Mouse (Mus musculus) lung, embryonic 16.5 days (tissue): ENCODE measurements around the gene Eml3. TPM values are rescaled to one million over a fixed set of nuclear protein-coding genes. Genes with fewer than 3 reads are reported as not detected.

Source experiments
- ATAC-seq: fragments of 200-750 bp; cut with Nextera tagmentation; 2 replicates; pipeline ENCODE4 v1.8.0; 2017; ENCODE audit warnings: low read depth, mild to moderate bottlenecking, moderate library complexity
- H3K27ac ChIP-seq: fragments of 300-500 bp; sonication (generic); 2 replicates; pipeline ENCODE4 v1.5.1; 2014; ENCODE audit warnings: mild to moderate bottlenecking, control low read depth, low read length
- H3K27me3 ChIP-seq: fragments of 300-500 bp; sonication (generic); 2 replicates; pipeline ENCODE4 v1.6.1; 2014; ENCODE audit warnings: low read depth, low read length, mixed read lengths; ENCODE audit not compliant: control insufficient read depth, insufficient read depth
- H3K36me3 ChIP-seq: fragments of 300-500 bp; sonication (generic); 2 replicates; pipeline ENCODE4 v1.6.1; 2014; ENCODE audit warnings: low read length; ENCODE audit not compliant: control insufficient read depth, insufficient read depth
- H3K4me1 ChIP-seq: fragments of 300-500 bp; sonication (generic); replicated peaks from 2 replicates; pipeline ENCODE4 v1.6.1; 2014; ENCODE audit warnings: low read length, mixed read lengths; ENCODE audit not compliant: control insufficient read depth, insufficient read depth
- H3K4me2 ChIP-seq: fragments of 300-500 bp; sonication (generic); 2 replicates; pipeline ENCODE4 v1.6.1; 2014; ENCODE audit warnings: low read depth, low read length, control low read depth
- H3K4me3 ChIP-seq: fragments of 300-500 bp; sonication (generic); 2 replicates; pipeline ENCODE4 v1.5.1; 2014; ENCODE audit warnings: mild to moderate bottlenecking, low read length, control low read depth
- H3K9ac ChIP-seq: fragments of 300-500 bp; sonication (generic); 2 replicates; pipeline ENCODE4 v1.6.1; 2014; ENCODE audit warnings: low read length, control low read depth
- H3K9me3 ChIP-seq: fragments of 300-500 bp; sonication (generic); 2 replicates; pipeline ENCODE4 v1.6.1; 2016; ENCODE audit warnings: low read length; ENCODE audit not compliant: control insufficient read depth
- WGBS: fragments of 180-500 bp; shearing (Covaris S2); extraction: QIAGEN DNeasy Blood & Tissue Kit; methylation state at CpG from one replicate; pipeline ENCODE4 v1.1.7; 2014; 5-methylcytosine and 5-hydroxymethylcytosine counted together
- polyA plus RNA-seq: library from polyadenylated mRNA; unstranded; fragments of >200 nt; fragmentation: Nextera tagmentation; extraction: Ambion mirVana; gene quantifications from 2 replicates; pipeline ENCODE4 v1.2.1, GENCODE M21; 2015

The Eml3 gene
- polyA plus RNA-seq, 1 experiment from 2014 or later, result 31.0 TPM

DNA sequence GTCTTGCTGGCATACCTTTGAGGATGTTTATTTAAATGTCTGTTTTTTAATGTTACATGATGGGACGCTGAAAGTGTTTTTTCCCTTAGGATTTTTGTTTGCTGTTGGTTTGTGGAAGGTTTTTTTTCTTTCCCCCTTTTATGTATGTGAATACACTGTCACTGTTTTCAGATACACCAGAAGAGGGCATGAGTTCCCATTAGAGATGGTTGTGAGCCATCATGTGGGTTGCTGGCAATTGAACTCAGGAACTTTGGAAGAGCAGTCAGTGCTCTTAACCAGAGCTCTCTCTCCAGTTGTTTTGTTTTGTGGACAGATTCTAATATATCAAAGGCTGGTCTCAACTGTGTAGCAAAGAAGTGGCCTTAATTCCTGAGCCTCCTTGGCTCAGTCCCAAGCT is 45.3 kb downstream of the Eml3 start:
- peaks cover 75% of the 10 kb centered on the region for H3K36me3 ChIP-seq

DNA sequence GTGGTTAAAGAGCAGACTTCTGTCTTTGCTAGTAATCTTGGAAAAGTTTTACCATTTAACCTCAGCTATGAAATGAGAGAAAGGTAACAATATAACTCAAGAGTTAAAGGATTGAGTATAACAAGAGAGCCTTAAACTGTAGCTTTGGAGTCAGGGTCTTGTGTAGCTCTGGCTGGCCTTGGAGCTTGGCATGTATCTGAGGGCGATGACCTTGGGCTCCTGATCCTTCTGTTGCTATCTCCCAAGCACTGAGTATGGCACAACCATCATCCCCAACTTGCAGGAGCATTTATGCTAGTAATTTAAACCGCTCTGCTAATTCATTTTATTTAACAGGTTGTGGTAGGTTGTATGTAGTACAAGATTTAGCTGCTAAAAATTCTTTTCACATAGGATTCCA is 46.1 kb downstream of the Eml3 start:
- H3K9me3 ChIP-seq, result no peaks in the 10 kb centered on the region
- no peaks in the 10 kb centered on the region; the same call in 1 of the 2 replicates for H3K4me1 ChIP-seq
- peaks cover 69% of the 10 kb centered on the region for H3K36me3 ChIP-seq
- no peak for ATAC-seq
- no peaks in the 10 kb centered on the region for H3K27me3 ChIP-seq
- H3K4me3 ChIP-seq, result no peak overlapping the region
- no peak overlapping the region for H3K4me2 ChIP-seq
- 94% methylated on average over 2 of the region's 2 CpGs for WGBS
- H3K9ac ChIP-seq, result no peak overlapping the region
- no peak overlapping the region for H3K27ac ChIP-seq

More for the DNA sequence above, 45.3 kb downstream of the Eml3 start:
- 68% methylated on average over 1 of the region's 1 CpGs for WGBS
- H3K27me3 ChIP-seq, result no peaks in the 10 kb centered on the region
- no peak overlapping the region for H3K9ac ChIP-seq
- H3K9me3 ChIP-seq, result no peaks in the 10 kb centered on the region
- no peak overlapping the region for H3K4me2 ChIP-seq
- H3K4me1 ChIP-seq, result no peaks in the 10 kb centered on the region
- H3K27ac ChIP-seq, result no peak overlapping the region
- no peak for ATAC-seq
- H3K4me3 ChIP-seq, result no peak overlapping the region

DNA sequence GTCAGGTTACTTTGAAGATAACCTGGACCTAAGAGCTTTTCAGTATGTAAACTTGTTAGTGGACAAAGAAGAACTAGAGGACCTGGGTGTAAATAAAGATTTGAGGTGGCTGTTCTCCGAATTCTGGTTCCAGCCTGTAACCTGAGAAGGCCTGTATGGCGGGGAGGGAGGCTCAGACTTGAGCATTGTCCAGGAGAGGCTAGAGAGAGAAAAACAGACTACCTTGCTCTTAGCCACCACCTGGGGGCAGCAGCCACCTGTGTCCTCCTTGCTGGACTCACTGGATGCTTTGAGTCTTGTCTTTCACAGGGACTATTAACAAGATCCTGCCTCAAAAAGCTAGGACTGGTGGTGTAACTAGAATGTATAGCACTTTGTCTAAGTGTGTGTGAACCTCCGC is 47.2 kb downstream of the Eml3 start:
- H3K4me3 ChIP-seq, result no peak overlapping the region
- no peaks in the 10 kb centered on the region for H3K9me3 ChIP-seq
- peaks cover 3% of the 10 kb centered on the region; the same call in 1 of the 2 replicates for H3K4me1 ChIP-seq
- no peaks in the 10 kb centered on the region for H3K27me3 ChIP-seq
- no peak overlapping the region for H3K27ac ChIP-seq
- peaks cover 60% of the 10 kb centered on the region for H3K36me3 ChIP-seq
- 37% methylated on average over 3 of the region's 3 CpGs for WGBS
- H3K9ac ChIP-seq, result no peak overlapping the region
- H3K4me2 ChIP-seq, result no peak overlapping the region
- peak; percentile 79 for ATAC-seq

DNA sequence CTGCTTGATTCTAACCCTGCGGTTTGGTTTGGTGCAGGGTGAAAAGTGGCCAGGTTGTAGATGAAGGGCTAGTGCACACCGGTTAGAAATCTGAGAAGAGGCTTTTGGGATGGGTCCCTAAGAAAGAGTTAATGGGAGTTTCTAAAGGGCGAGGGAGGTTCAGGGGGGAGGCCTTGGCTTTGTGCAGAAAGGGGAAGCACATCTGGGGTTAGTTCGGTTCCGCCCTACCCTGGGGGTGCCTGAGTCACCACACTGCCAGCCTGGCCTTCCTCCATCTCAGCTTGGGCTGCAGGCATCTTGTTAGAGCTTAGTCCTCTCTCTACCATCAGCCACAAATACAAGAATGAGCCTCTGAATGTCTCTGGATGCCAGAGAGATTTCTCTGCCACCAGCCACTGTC is 51.4 kb downstream of the Eml3 start:
- Histone ChIP-seq H3K4me1 (peaks cover 39% of the 10 kb centered on the region), H3K4me3 (no peak overlapping the region), H3K9me3 (no peaks in the 10 kb centered on the region), H3K9ac (no peak overlapping the region), H3K27ac (no peak overlapping the region), H3K27me3 (no peaks in the 10 kb centered on the region), H3K4me2 (no peak overlapping the region), H3K36me3 (peaks cover 23% of the 10 kb centered on the region)
- ATAC-seq, result no peak
- 58% methylated on average over 5 of the region's 5 CpGs for WGBS

DNA sequence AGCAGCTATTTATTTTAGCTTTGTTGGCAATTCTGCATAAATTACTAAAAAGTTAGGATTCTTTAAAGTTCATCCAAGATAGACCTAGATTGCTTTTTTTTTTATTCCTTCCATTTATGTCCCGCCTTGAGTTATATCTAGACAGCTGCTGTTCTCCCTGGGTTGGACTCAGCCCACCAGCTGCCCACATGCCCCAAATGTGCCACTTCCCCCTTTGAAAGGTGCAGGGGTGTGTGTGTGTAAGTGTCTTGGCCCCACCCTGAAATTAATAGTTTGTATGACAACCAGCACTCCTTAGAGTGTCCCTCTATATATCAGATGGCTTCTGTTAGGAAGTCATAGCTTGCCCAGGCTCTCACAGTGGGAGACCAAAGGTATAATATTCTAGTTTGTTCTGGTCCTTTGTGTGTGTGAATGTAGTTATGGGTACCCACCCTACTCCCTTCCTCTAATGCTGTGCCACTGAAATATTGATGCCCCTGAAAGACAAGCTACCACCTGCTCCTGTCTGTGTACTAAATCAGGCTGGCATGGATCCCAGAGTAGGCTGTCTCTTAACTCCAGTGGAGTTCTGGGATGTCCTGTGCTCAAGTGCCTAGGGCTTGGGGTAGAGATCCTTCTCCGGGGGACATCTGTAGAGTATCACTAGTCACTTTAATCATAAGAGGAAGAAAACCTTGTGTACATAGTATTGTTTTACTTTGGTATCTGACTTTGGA is 52.3 kb downstream of the Eml3 start:
- H3K27me3 ChIP-seq, result no peaks in the 10 kb centered on the region
- H3K36me3 ChIP-seq, result peaks cover 23% of the 10 kb centered on the region
- H3K9me3 ChIP-seq, result no peaks in the 10 kb centered on the region
- peaks cover 44% of the 10 kb centered on the region for H3K4me1 ChIP-seq
- 48% methylated on average over 2 of the region's 2 CpGs for WGBS
- H3K27ac ChIP-seq, result peak overlapping the region; percentile 64; the same call in 1 of the 2 replicates
- H3K9ac ChIP-seq, result no peak overlapping the region
- H3K4me3 ChIP-seq, result no peak overlapping the region
- no peak for ATAC-seq
- no peak overlapping the region for H3K4me2 ChIP-seq

DNA sequence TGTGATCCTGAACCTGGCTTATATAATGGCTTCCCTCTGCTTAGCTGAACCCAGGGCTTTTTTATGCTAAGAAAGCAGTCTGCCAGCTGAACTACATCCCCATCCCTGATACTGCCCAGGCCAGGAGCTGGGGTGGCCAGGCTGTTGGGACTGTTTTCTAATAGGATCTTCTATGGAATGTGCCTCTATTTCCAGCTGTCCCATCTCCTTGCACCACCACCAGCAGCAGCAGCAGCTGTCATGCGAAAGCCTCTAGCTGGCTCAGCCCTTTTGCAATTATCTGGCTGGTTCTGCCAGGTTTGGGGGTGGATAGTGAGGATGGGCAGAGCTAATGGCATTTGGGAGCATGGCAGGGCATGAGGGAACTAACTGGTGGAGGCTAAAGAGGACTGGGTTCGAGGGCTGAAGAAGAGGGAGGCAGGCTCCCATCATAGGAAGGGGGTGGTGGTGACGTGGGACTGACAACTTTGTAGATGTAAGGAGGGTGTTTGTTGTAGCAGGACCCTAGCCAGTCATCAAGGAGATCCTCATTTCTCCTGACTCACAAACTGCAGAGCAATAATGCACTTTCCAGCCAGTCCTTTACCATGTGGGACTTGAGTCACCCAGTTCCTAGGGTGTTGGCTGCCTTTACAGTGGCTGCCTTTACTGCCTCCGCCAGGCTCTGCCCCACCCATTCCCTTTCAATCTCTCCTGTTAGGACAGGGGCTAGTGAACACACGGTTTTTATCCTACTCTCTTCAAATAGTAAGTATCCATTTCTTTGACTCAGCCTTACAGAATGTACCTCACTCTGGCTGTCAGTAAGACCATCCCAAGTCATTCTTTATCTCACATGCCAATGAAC is 53.2 kb downstream of the Eml3 start:
- Histone ChIP-seq H3K36me3 (peaks cover 19% of the 10 kb centered on the region), H3K4me3 (no peak overlapping the region), H3K9me3 (no peaks in the 10 kb centered on the region), H3K9ac (0 out of 2 replicates have a peak overlapping the region, but pooled peaks have one; percentile 1), H3K27ac (peak overlapping the region; percentile 64), H3K27me3 (no peaks in the 10 kb centered on the region), H3K4me2 (no peak overlapping the region), H3K4me1 (peaks cover 44% of the 10 kb centered on the region)
- WGBS, result 36% methylated on average over 5 of the region's 5 CpGs
- peak; percentile 52 for ATAC-seq

DNA sequence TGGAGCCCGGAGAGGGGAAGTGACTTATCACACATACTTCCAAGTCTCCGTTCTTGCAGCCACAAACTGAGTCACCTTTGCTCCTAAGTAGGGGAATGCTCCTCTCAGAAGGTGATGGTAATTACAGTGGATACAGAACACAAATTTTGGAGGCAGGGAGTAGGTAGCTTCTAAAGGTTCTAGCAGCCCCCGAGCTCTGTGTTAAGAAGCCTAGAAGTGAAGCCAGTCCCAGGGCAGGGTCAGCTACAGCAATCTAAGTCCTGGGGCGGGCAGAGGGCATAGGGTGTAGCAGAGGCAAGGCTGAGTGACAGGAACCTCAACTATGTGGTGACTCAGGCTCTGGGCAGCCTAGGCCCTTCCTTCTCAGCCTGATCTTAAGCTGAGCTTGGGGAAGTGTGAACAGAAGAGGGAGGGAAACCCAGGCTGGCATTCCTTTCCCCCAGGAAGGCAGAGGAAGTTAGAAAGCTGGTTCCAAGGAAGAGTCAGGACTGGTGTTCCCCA is 53.8 kb downstream of the Eml3 start:
- H3K4me2 ChIP-seq, result no peak overlapping the region
- peak overlapping the region; percentile 64 for H3K27ac ChIP-seq
- H3K4me1 ChIP-seq, result peaks cover 49% of the 10 kb centered on the region
- H3K9me3 ChIP-seq, result no peaks in the 10 kb centered on the region
- 18% methylated on average over 4 of the region's 4 CpGs for WGBS
- no peaks in the 10 kb centered on the region for H3K27me3 ChIP-seq
- peak; percentile 53 for ATAC-seq
- H3K9ac ChIP-seq, result no peak overlapping the region
- no peak overlapping the region for H3K4me3 ChIP-seq
- H3K36me3 ChIP-seq, result peaks cover 14% of the 10 kb centered on the region

DNA sequence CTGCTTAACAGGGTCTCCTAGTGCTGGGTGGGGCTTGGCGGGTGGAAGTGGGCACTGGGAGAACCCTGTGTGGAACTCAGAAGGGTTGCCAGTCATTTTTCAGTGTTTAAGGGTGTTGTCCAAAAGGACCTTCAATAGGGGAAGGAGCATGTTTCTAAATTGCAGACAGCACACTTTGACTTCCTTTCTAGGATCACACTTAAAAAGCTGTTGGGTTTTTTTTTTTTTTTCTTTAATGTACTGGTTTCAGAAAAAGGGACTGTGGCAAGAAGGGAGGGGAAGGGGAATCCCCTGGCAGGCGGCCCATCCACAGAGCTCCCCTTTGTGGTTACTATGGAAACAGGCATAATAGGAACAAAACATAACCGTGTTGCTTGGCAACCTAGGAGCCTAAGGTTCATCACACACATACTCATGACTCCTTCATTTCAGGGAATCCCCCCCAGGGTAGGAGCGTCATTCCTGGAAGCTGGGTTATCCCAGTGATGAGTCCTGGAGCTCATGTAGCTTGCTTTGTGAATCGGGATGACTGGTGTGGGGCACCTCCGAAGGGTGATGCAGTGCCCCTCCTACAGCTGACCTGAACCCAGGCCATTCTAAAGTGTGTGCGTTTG is 55.0 kb downstream of the Eml3 start:
- peak overlapping the region; percentile 21; the same call in 1 of the 2 replicates for H3K9ac ChIP-seq
- no peak overlapping the region for H3K4me3 ChIP-seq
- no peak for ATAC-seq
- WGBS, result 12% methylated on average over 7 of the region's 7 CpGs
- H3K36me3 ChIP-seq, result peaks cover 4% of the 10 kb centered on the region
- H3K4me2 ChIP-seq, result no peak overlapping the region; the same call in 1 of the 2 replicates
- H3K4me1 ChIP-seq, result peaks cover 55% of the 10 kb centered on the region
- H3K27ac ChIP-seq, result peak overlapping the region; percentile 45; the same call in 1 of the 2 replicates
- H3K9me3 ChIP-seq, result no peaks in the 10 kb centered on the region
- H3K27me3 ChIP-seq, result no peaks in the 10 kb centered on the region

DNA sequence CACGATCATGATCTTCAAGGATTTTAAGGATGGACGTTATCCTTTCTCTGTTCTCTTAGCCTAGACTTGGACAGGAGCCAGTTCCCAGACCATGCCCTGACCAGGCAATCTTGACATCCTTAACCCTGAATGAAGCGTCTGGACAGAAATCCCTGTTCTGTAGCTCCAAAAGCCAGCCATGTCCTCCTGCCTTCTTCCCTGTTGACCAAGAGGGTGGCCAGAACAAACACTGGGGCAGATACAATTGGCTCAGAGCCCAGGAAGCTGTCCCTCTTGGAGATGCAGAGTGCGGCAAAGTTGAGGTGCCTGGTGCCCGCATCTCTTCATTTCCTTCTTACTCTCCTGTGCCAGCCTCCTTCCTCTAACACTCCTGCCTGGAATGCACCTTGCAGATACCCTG is 56.5 kb downstream of the Eml3 start:
- Histone ChIP-seq H3K27me3 (no peaks in the 10 kb centered on the region), H3K4me2 (no peak overlapping the region), H3K4me1 (peaks cover 57% of the 10 kb centered on the region), H3K36me3 (no peaks in the 10 kb centered on the region), H3K27ac (no peak overlapping the region), H3K4me3 (no peak overlapping the region), H3K9ac (no peak overlapping the region), H3K9me3 (no peaks in the 10 kb centered on the region)
- ATAC-seq, result no peak
- 39% methylated on average over 5 of the region's 5 CpGs for WGBS
